Mouse (Mus musculus): ENCODE results near the gene Prdx3. TPM values are rescaled to one million over a fixed set of nuclear protein-coding genes. Genes with fewer than 3 reads are reported as not detected.

Prdx3 gene
- total RNA-seq (2023), result 10 to 100 TPM; 35.1 to 35.9 TPM

GRCm38 (mm10) chr19:60874064-60874694 is at the start of gene Prdx3:
TSS of gene Prdx3 (minus strand) at chr19:60874556.

GRCm38 (mm10) chr19:60889714-60890315 is 15.5 kb upstream of the Prdx3 start, which contains the start of gene Grk5:
TSS of gene Grk5 (plus strand) at chr19:60889749.

GRCm38 (mm10) chr19:60860868-60861700 is 13.3 kb downstream of the Prdx3 start, which contains the start of gene Sfxn4:
TSS of gene Sfxn4 (minus strand) at chr19:60861479.

Other genes starting within 250 kb of the Prdx3 start
- 1 to 10 TPM; 2.4 to 3.1 TPM for gene Nanos1, start 118.6 kb downstream of the Prdx3 start, total RNA-seq (2023)
- 10 to 100 TPM; 93.4 to 97.1 TPM for gene Eif3a, start 83.9 kb downstream of the Prdx3 start, total RNA-seq (2023)
- 10 to 100 TPM; 22.1 to 30.1 TPM for gene Fam45a, start 63.0 kb downstream of the Prdx3 start, total RNA-seq (2023)
- gene Sfxn4, start 13.1 kb downstream of the Prdx3 start, total RNA-seq (2023), result 1 to 10 TPM in 1 of 2 experiments, under 1 TPM in 1; 0.77 to 1.1 TPM
- 10 to 100 TPM; 26.2 to 33.2 TPM for gene Grk5, start 15.2 kb upstream of the Prdx3 start, total RNA-seq (2023)

Measured in neutrophil, adult 59 days (primary cell).